Mouse (Mus musculus) hindbrain, embryonic 14.5 days (tissue): Measurements from ENCODE around the gene Ifi203. TPM values are rescaled to one million over a fixed set of nuclear protein-coding genes. Genes with fewer than 3 reads are reported as not detected.
"Not testable (repeated sequence)": the region's sequence is repeated elsewhere in the genome, so short reads cannot be mapped to it uniquely, and the experiment has no call there.

Experiments used
- ATAC-seq: fragments of 200-750 bp; cut with Nextera tagmentation; 2 replicates; pipeline ENCODE4 v1.8.0; 2017; ENCODE audit warnings: moderate number of reproducible peaks, mild to moderate bottlenecking, moderate TSS enrichment, moderate library complexity; ENCODE audit not compliant: low FRiP score
- DNase-seq: peaks from one replicate; pipeline ENCODE4 v3.0.0-alpha.2; 2015; ENCODE audit warnings: low spot score
- H3K27ac ChIP-seq: fragments of 300-500 bp; sonication (generic); 2 replicates; pipeline ENCODE4 v1.5.1; 2014; ENCODE audit warnings: mild to moderate bottlenecking, moderate library complexity
- H3K27me3 ChIP-seq: fragments of 300-500 bp; sonication (generic); 2 replicates; pipeline ENCODE4 v1.6.1; 2014; ENCODE audit warnings: mild to moderate bottlenecking, low read length, mixed read lengths; ENCODE audit not compliant: control insufficient read depth, insufficient read depth
- H3K36me3 ChIP-seq: fragments of 300-500 bp; sonication (generic); replicated peaks from 2 replicates; pipeline ENCODE4 v1.6.1; 2014; ENCODE audit not compliant: control insufficient read depth, insufficient read depth
- H3K4me1 ChIP-seq: fragments of 300-500 bp; sonication (generic); replicated peaks from 2 replicates; pipeline ENCODE4 v1.6.1; 2014; ENCODE audit warnings: antibody characterized with exemption, low read length, mixed read lengths; ENCODE audit not compliant: control insufficient read depth, insufficient read depth
- H3K4me2 ChIP-seq: fragments of 300-500 bp; sonication (generic); replicated peaks from 2 replicates; pipeline ENCODE4 v1.6.1; 2014; ENCODE audit warnings: mild to moderate bottlenecking, moderate library complexity
- H3K4me3 ChIP-seq: fragments of 300-500 bp; sonication (generic); replicated peaks from 2 replicates; pipeline ENCODE4 v1.5.1; 2014; ENCODE audit warnings: mild to moderate bottlenecking, low read length
- H3K9ac ChIP-seq: fragments of 300-500 bp; sonication (generic); 2 replicates; pipeline ENCODE4 v1.6.1; 2014
- H3K9me3 ChIP-seq: fragments of 300-500 bp; sonication (generic); 2 replicates; pipeline ENCODE4 v1.6.1; 2016; ENCODE audit warnings: low read length; ENCODE audit not compliant: control insufficient read depth
- WGBS: fragments of 180-500 bp; shearing (Covaris S2); extraction: QIAGEN DNeasy Blood & Tissue Kit; methylation state at CpG from one replicate; pipeline ENCODE4 v1.1.7; 2014; 5-methylcytosine and 5-hydroxymethylcytosine counted together
- polyA plus RNA-seq: library from polyadenylated mRNA; unstranded; fragments of >200 nt; fragmentation: Nextera tagmentation; extraction: Ambion mirVana; gene quantifications from 2 replicates; pipeline ENCODE4 v1.2.1, GENCODE M21; 2014

The Ifi203 gene
- polyA plus RNA-seq, 1 experiment from 2014 or later, result 1.2 TPM

GRCm38 (mm10) chr1:173908390-173908789, 34.1 kb downstream of the Ifi203 start:
- not testable (repeated sequence) for H3K4me1 ChIP-seq, H3K4me2 ChIP-seq

GRCm38 (mm10) chr1:173905885-173906284, 36.6 kb downstream of the Ifi203 start:
- WGBS, result 96% methylated on average over 4 of the region's 4 CpGs
- H3K27me3 ChIP-seq, DNase-seq, H3K4me1 ChIP-seq, H3K9ac ChIP-seq, H3K4me3 ChIP-seq, ATAC-seq, H3K9me3 ChIP-seq, H3K4me2 ChIP-seq, H3K36me3 ChIP-seq, H3K27ac ChIP-seq: not testable (repeated sequence)

More at GRCm38 (mm10) chr1:173908390-173908789, 34.1 kb downstream of the Ifi203 start:
- not testable (repeated sequence) for H3K36me3 ChIP-seq, ATAC-seq, H3K9ac ChIP-seq, DNase-seq, H3K4me3 ChIP-seq, H3K27me3 ChIP-seq, H3K9me3 ChIP-seq, H3K27ac ChIP-seq

- DNase-seq, H3K27me3 ChIP-seq, H3K27ac ChIP-seq, H3K9ac ChIP-seq, H3K4me1 ChIP-seq, H3K4me3 ChIP-seq, H3K36me3 ChIP-seq, H3K9me3 ChIP-seq, ATAC-seq, H3K4me2 ChIP-seq: not testable (repeated sequence)
Observed at GRCm38 (mm10) chr1:173889741-173890140, 52.7 kb downstream of the Ifi203 start.

GRCm38 (mm10) chr1:173887026-173887787, 55.3 kb downstream of the Ifi203 start:
- H3K9ac ChIP-seq, H3K4me3 ChIP-seq, H3K4me2 ChIP-seq, H3K9me3 ChIP-seq, ATAC-seq, H3K36me3 ChIP-seq, H3K27me3 ChIP-seq, DNase-seq, H3K4me1 ChIP-seq, H3K27ac ChIP-seq: not testable (repeated sequence)
- WGBS, result no CpG with 5 or more reads among the region's 2 CpGs

- not testable (repeated sequence) for H3K9me3 ChIP-seq, ATAC-seq, H3K9ac ChIP-seq, H3K4me3 ChIP-seq, DNase-seq, H3K36me3 ChIP-seq, H3K27ac ChIP-seq, H3K27me3 ChIP-seq, H3K4me1 ChIP-seq, H3K4me2 ChIP-seq
- 63% methylated on average over 3 of the region's 3 CpGs for WGBS
Observed at GRCm38 (mm10) chr1:173880004-173880666, 62.3 kb downstream of the Ifi203 start.

GRCm38 (mm10) chr1:173879225-173879987, 63.1 kb downstream of the Ifi203 start:
- not testable (repeated sequence) for DNase-seq, H3K4me1 ChIP-seq
- 85% methylated on average over 5 of the region's 5 CpGs for WGBS

GRCm38 (mm10) chr1:173878264-173878663, 64.2 kb downstream of the Ifi203 start:
- H3K9me3 ChIP-seq, H3K27me3 ChIP-seq, ATAC-seq, H3K4me2 ChIP-seq, H3K9ac ChIP-seq, H3K4me1 ChIP-seq, H3K4me3 ChIP-seq, H3K36me3 ChIP-seq, DNase-seq, H3K27ac ChIP-seq: not testable (repeated sequence)
- 93% methylated on average over 6 of the region's 6 CpGs for WGBS

More at GRCm38 (mm10) chr1:173879225-173879987, 63.1 kb downstream of the Ifi203 start:
- H3K9me3 ChIP-seq, H3K4me3 ChIP-seq, ATAC-seq, H3K27ac ChIP-seq, H3K9ac ChIP-seq, H3K4me2 ChIP-seq, H3K36me3 ChIP-seq, H3K27me3 ChIP-seq: not testable (repeated sequence)

- DNase-seq, ATAC-seq, H3K36me3 ChIP-seq, H3K9me3 ChIP-seq, H3K4me1 ChIP-seq, H3K4me3 ChIP-seq, H3K27me3 ChIP-seq, H3K9ac ChIP-seq, H3K27ac ChIP-seq, H3K4me2 ChIP-seq: not testable (repeated sequence)
- WGBS, result 84% methylated on average over 1 of the region's 1 CpGs
Observed at GRCm38 (mm10) chr1:173877125-173877524, 65.3 kb downstream of the Ifi203 start.
